Mouse (Mus musculus) yolk sac, embryonic 10.5 days (tissue): ENCODE measurements around the gene Amotl2.

ENCODE experiments used
- DNase-seq: peaks from one replicate; pipeline ENCODE4 v3.0.0-alpha.2; 2017; ENCODE audit warnings: low spot score

The Amotl2 gene

DNA sequence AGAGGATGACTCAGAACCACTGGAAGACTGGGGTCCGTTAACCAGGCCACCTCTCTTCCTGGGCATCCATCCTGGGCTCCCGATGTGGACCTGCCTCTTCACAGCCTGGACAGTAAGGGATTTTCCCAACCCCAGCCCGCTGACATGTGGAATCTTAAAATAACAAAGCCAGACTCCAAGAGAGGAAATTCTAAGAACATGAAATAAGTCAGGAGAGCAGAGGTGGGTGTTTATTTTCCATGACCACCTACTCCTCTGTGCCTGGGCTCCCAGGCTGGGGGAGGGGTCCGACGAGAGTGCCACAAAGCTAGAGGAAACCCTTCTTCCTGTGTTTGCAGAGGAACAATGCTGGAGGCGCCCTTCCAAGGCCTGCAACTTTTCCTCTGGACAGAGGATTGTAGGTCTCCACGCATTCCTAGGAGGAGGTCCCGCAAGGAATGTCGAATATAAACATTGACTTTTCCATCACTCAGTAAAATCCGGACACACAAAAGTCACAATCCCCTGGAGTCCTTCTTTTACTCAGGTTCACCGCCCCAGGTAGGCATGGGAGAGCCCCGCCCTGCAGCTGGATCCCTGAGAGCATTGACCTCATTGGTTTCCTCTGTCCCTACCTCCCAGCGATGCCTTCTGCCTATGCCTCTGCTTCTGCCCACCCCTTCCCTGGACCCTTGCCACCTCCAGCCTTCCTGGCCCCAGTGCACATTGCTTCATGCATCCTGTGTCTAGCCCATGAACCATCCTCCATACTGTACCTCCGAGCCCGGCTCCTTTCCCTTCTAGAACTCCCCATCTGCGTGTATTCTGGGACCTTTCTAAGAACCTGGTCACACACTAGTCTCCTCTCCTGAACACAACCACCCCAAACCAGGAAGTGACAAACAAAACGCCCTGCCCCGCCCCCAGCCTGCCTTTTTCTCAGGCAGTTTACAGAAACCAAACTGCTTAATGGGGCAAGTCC lies 61.4 kb downstream of the Amotl2 start:
- DNase-seq: peak; percentile 71

- DNase-seq: peak; percentile 94
Measured at GRCm38 (mm10) chr9:102779493-102779892, 63.0 kb downstream of the Amotl2 start.
